Mouse (Mus musculus) left cerebral cortex, adult 2 months (tissue): ENCODE measurements at regions not wholly inside any gene's neighbourhood (a gene's known extent, or its start where the extent isn't known, plus 50 kb on each side); places are given as distances from the start of the nearest gene placed in this dataset.

Experiments
- DNase-seq, 2 experiments: peaks; one replicate each; pipeline ENCODE4 v3.0.0; 2021 to 2022; ENCODE audit warnings: low spot score in 2 of 2, mixed read lengths in 1 of 2; ENCODE audit errors: extremely low spot score in 1 of 2
- H3K27ac ChIP-seq: fragments of 200-600 bp; 2 replicates; pipeline ENCODE4 v1.8.1; 2022
- H3K4me3 ChIP-seq: fragments of 200-600 bp; 2 replicates; pipeline ENCODE4 v1.8.1; 2022
- CTCF ChIP-seq: fragments of 200-600 bp; IDR thresholded peaks from 2 replicates; pipeline ENCODE4 v1.8.1; 2022; ENCODE audit warnings: antibody characterized with exemption, mild to moderate bottlenecking, moderate library complexity
- intact Hi-C: fragments of 180-260 bp; cut with DNase I; formaldehyde crosslinking; loops from one replicate; pipeline ENCODE4 v1.15.1; 2025

GRCm38 (mm10) chr9:16727653-16728052, 226.6 kb upstream of the Fat3 start:
- no peak for DNase-seq
- no peak overlapping the region for H3K27ac ChIP-seq
- H3K4me3 ChIP-seq: no peak overlapping the region
- intact Hi-C loops: no loop called here
- TF ChIP-seq CTCF: no peak

GRCm38 (mm10) chr9:16702431-16702830, 201.3 kb upstream of the Fat3 start:
- no peak; the same call in 1 of the 2 replicates for TF ChIP-seq CTCF
- intact Hi-C loops: no loop called here
- no peak overlapping the region for H3K4me3 ChIP-seq

GRCm38 (mm10) chr9:16661527-16661926, 160.4 kb upstream of the Fat3 start:
- no peak for DNase-seq
- no peak overlapping the region for H3K27ac ChIP-seq
- intact Hi-C loops: no loop called here
- TF ChIP-seq CTCF: no peak
- no peak overlapping the region for H3K4me3 ChIP-seq

More at GRCm38 (mm10) chr9:16702431-16702830, 201.3 kb upstream of the Fat3 start:
- DNase-seq: no peak
- H3K27ac ChIP-seq: no peak overlapping the region

GRCm38 (mm10) chr9:16660940-16661339, 159.9 kb upstream of the Fat3 start:
- no peak for TF ChIP-seq CTCF
- no peak for DNase-seq
- intact Hi-C loops: no loop called here
- Histone ChIP-seq H3K27ac (no peak overlapping the region), H3K4me3 (no peak overlapping the region)
